Mouse (Mus musculus): Measurements from ENCODE around the gene Samd4.

The Samd4 gene

DNA sequence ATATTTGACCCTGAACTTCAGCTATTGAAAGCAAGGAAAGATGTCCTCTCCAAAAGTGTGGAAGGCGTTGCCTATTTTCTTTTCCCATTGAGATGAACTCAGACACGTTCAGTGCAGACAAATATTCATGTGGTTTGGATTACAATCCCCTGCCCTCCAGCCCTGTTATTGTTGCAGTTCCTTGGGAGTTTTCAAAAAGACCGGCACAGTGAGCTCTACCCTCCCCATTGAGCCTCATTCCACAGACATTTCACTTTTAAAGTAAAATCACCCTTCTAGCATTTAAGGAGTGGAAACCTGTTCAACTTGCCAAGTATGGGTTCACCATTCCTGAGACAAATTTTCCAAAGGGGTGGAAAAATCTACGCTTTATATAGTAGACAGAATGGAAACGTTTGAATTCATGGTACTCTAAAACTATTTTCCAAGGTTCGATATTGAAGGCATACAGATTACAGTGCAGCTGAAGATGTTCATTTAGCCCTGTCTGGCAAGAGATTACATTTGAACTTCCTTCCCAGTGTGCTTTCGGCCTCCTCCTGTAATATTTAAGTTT is 76.6 kb downstream of the Samd4 start:
- no peak for DNase-seq

DNA sequence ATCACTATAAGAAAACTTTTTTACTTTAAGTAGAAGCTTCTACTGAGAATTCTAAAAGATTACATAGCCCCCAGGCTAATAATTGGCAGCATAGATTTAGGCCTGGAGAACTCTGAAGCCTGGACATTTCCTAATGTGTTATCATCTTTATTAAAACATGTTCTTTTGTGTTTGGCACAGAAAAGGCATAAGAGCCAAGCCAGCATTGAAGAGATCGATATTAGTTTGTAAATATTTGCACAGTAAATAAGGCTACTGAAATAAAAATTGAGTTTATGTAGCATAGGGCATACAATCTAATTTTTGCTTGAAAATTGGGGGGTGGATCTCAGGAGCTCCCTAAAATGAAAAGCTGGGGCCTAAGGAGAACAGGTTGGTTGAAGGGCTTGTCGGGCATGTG is 77.2 kb downstream of the Samd4 start:
- DNase-seq = no peak

DNA sequence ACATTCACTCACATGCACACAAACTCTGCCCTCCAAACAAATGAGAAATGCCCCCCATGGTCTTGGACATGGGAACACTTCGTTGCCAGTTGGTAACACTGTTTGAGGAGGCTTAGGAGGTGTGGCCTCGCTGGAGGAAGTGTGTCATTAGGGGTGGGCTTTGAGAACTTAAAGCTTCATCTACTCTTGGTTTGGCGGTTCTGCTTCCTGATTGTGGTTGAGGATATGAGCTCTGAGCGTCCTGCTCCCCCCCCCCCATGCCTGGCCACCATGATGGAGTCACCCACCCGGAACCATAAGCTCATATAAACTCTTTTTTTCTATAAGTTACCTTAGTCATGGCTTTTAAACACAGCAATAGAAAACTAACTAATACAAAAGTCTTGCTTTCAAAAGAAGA is 80.2 kb downstream of the Samd4 start:
- no peak for DNase-seq

- no peak for DNase-seq
Measured at GRCm38 (mm10) chr14:46964074-46964872, 81.6 kb downstream of the Samd4 start.

DNA sequence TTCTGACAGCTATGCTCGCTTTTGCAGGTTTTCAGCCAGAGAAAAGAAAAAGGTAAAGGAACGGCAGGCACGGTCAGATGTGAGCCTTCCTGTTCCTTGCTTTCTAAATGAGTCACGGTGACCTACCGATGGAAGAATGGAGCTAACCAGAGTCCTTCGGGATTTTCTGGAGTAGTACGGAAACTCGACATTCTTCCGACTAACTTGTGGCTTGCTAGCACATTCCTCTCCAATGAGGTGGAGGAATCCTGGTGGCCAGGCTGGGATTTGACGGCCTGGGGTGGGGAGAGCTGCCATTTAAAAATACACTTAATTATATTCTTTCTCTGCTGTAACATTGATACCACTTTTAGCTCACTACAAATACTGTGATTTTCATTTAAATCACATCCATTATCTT is 83.6 kb downstream of the Samd4 start:
- DNase-seq = no peak

DNA sequence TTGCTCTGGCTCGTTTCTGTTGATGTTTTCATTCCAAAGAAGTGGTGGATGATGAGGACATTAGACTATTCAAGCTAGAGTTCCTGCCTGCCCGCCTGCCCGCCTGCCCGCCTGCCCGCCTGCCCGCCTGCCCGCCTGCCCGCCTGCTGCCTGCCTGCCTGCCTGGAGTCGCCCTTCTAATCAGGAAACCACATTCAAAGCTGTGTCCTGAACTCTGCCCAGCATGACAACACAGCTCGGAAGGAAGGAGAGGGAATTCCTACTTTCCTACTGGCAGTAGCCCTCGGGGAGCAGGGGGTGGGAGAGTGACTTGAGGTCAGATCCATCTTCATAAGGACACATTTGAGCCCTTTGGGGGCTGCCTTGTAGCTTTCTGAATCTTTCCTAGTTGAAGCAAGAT is 85.4 kb downstream of the Samd4 start:
- DNase-seq = no peak

DNA sequence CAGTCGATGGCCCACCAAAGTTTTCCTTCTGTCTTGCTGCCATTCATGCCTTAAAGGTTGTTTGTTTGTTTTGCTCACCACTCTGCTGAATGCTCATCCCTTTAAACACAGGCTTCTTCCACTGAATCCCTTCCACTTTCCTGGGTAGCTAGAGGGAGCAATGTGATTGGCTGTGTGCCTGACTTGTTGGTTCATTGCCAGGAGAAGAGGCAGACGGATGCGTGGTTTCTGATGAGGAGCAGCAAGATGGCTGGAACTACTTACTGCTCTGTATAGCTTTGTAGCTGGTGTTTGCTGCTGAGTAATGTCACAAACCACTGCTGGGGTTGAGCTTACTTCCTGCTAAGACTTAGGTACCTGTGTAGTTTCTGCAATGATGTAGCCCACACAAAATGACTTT is 88.0 kb downstream of the Samd4 start:
- DNase-seq = no peak

- DNase-seq = no peak
Measured at GRCm38 (mm10) chr14:46971802-46972201, 89.1 kb downstream of the Samd4 start.

DNA sequence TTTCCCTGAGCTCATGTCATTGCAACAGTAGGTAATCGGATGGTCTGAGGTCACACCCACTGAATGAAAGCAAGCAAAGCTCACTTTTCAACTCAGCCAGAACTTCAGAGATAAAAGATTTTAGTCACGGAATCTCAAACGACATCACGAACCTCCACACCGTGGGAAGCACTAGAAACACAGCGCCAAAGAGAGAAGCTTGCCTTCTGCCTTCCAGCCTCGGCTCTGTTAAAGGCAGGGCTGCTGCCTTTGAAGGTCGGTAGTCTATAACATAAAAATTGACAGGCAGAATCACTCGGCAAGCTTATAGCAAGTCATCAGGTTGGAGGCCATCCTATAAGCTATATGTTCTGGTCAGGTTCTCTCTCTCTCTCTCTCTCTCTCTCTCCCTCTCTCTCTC is 92.2 kb downstream of the Samd4 start:
- no peak for DNase-seq

DNA sequence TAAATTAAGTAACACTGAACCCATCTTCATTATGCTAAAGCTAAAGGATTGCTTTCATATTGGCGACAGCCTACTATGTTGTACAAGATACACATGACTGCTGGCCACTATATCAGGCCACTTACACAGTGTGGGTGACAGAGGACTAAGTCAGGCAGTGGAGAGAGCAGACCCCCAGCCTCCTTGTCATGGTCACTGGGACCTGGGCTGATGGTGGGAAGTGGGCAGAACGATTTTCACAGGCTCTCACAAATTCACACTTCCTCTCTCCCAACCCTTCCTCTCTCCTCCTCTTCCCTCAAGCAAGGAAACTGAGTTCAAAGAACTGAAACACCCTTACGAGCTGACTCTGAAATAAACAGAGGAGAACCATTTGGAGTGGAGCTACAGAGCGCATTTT is 93.3 kb downstream of the Samd4 start:
- DNase-seq = no peak

DNA sequence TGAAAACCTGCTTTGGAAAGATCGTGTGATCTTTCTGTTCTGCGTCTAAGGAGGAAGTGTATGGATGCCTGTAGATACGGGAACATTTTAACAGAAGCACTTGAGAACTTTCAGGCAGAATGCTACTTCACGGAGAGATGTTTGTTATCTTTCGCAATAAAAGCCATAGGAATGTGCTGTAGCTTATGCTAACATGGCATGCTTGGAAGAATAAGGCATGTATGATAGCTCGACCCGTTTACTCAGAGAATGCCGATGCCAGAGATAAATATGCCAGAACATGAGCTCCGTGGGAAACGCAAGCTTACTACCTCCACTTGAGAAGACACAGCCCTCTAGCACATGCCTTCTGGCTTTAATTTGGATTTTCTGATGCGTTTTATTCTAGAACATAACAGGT is 94.1 kb downstream of the Samd4 start:
- DNase-seq = no peak

GRCm38 (mm10) chr14:46977660-46978059 is 95.0 kb downstream of the Samd4 start:
- DNase-seq = no peak

DNA sequence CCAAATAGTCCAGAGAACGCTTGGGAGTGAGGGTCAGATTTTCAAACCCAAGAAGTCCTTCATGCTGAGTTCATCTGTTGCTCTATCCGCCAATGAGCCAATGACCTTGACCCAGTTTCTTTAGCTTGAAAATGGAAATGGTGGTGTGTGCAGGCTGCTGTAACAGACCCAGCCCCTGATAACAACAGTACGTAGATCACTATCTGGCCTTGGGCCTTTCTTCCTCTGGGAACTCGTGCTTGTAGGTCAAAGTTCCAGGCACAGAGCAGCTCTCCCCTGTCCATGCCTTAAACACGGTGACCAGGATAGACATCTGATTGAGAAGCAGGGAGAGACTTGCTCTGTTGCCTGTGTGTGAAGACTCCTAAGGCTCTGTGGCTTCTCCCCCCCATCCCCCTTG is 96.5 kb downstream of the Samd4 start:
- no peak for DNase-seq

DNA sequence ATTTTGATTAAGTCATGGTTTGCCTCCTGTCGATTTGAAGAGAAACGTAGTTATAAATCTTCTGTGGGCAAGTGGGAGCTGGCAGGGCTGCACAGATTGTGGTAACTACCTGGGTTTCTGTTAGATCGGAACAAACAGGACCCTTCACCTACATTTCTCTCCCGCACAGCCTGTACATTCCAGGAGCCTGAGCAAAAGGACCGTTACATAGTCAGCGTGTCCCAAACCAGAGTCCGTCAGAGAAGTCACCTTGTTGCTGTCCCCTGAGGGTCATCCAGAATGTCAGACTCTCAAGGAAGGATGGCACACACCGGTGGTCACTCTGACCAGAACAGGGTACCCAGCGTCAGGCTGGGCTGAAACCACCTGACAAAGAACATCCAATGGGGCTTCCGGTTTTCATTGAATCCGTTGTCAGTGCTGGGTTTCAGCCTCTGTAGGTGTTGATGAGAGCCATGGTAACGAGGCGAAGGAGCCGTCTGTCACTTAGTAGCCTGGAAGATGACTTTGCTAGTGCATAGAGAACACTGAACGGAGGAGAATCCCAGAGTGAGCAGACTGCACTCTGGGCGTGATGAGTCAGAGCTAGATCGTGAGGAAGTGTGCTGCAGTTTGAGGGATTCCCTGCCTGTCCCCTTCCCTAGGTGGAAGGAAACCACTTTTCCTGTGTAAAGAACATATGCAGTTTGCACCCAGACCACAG is 98.2 kb downstream of the Samd4 start:
- DNase-seq = no peak

DNA sequence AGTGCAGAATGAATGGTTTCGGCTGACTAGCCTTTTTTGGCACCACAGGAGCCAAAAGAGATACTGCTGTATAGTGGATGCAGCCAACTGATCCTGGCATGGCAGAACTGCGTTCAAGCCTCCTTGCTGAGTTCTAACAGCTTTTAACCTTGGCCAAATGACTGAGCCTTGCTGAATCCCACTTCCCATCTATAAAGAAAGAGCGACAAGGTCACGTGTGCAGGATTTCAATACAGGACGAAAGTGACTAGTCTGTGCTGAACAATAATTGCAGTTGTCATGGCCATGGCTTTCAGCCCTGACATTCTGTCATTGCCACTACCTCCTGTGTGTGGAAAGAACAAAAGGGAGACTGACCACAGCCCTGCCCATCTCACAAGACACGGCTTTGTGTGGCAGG is 99.5 kb downstream of the Samd4 start:
- DNase-seq = no peak

DNA sequence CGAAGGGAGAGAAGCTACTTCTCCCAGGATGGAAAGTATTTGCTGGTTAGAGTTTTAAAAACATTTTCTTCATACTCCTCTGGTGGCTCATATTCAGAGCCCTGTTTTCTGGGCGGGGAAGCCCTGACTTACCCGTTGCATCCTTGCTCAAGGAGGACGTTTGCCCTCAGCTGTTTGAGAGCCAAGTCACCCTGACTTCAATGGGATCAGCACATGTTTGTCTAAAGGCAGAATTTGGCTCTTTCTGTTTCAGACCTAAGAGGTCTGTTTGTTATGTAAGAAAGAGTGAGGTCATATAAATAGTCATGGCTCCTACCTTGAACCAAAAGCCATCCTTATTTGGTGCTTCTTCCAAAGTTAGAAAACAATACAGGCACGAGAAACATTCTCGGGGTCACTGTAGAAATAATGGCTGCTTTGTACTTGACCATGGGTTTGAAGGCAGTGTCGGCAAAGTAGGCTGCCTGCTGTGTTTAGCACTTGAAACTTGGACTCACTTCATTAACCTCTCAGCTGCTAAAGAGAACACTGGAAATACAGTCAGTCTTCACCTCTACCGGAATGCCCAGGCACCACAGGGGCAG is 102.0 kb downstream of the Samd4 start:
- DNase-seq = no peak

DNA sequence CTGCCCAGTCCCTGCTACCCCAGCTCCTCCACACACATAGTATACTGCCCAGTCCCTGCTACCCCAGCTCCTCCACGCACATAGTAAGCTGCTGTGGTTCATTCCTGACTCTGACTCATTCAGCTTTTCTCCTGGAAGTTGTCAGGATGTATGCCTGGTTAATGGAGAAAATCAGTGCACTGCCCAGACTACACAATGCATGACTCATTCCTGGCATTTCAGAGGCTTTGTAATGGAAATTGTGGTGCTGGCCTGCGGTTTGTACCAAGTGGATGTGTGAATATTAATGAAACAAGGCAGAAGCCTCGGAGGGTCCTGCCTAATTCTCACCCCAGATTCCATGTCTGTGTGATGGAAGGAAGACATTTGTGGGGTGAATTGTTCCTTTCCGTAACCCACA is 107.0 kb downstream of the Samd4 start:
- DNase-seq = no peak

- no peak for DNase-seq
Measured at GRCm38 (mm10) chr14:46990450-46990849, 107.8 kb downstream of the Samd4 start.

DNA sequence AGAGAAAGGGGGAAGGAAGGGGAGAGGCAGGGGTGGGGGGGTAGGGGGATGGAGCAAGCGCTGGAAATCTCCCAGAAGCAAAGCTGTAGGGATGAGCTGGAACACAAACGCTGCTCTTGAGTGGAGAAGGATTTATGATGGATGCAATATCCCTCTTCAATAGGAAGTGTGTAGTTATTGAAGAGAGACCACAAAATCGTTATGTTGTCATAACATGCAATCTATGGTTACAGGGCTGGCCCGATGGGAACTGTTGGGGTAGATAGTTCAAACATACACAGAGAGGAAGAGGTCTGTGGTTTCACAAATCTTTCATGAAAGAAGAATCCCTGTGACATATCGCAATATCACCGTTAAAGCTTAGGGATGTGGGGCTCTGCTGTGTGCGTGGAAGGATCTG is 112.0 kb downstream of the Samd4 start:
- DNase-seq = no peak

- DNase-seq = peak in 1 of 2 experiments; percentile 37
Measured at GRCm38 (mm10) chr14:46999321-47000025, 116.8 kb downstream of the Samd4 start.

- peak in 1 of 2 experiments; percentile 20 for DNase-seq
Measured at GRCm38 (mm10) chr14:47000096-47000736, 117.6 kb downstream of the Samd4 start.

All from kidney, adult 8-10 months (tissue).